Mouse (Mus musculus) cerebellum, adult 9-10 months (tissue): ENCODE data around the gene Romo1.
A peak's percentile ranks its signal among the peaks of the same experiment; 100 is the strongest.
"Not testable (repeated sequence)": the region's sequence is repeated elsewhere in the genome, so short reads cannot be mapped to it uniquely, and the experiment has no call there.

Experiments used
- DNase-seq: peaks from one replicate; pipeline ENCODE4 v3.0.0; 2022

Gene Romo1

DNA sequence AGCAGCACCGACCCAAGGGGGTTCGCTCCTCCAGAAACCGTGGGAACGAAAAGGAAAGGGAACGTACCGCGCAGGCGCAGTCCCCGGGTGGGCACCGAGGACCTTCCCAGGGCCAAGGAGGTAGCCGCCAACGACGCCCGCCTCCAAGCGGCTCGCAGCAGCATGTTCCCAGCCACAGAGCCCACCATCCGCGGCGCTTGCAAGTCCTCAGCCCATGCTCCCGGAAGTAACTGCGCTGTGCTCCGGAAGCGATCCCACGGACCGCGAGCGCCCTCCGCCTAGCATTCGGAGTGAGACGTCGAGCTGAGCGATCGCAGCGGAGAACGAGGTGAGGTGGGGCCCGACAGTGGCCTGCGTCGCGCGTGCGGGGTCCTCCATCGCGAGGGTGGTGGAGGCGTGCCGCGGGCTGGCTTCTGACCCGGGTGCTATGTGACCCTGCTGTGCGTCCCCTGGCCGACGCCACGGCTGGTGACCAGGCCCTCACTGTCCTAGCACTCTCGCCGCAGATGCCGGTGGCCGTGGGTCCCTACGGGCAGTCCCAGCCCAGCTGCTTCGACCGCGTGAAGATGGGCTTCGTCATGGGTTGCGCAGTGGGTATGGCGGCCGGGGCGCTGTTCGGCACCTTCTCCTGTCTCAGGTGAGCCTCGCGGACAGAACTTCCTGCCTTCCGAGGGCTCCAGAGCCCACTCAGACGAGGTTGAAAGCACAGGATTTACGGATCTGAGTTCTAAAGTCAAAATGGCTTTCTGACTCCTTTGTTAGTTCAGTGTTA, at the start of gene Romo1, which contains the start of gene Nfs1:
TSS of gene Romo1 (plus strand) at position 87 of the 772 bp plus-strand sequence.
TSS of gene Nfs1 (minus strand) at position 234 of the 772 bp plus-strand sequence.
- peak; percentile 84 for DNase-seq

DNA sequence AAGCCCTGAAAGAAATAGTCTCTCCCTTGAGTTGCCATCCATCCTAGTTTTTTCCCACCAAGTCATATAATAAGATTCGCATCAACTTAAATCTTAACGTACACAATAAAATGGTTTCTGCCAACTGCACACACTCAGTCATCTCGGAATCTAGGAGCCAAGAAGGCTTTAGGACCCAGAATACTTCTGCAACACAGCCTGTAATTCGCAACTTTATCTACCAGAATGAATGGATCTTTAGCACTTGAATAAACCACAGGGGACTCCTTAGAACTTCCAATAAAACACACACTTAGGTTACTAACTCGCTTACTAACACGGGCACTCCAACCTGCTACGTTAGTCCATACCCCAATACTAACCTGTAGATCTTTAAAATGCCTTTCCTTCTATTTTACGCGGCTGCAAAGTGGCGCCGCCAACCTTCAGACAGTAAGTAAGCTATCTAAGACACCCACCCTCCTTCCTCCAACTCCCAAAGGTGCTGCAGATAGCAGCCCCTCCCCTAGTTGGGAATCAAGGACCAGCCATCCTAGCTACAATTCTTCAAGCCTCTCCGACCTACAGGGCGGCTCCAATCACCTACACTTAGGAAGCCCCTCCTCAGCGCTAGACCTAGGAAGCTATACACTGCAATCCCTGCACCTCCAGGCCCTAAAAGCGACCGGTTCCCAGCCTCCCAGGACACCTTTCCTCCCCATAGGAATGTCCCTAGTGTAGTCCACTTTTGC, 33.0 kb upstream of the Romo1 start:
- DNase-seq: peak; percentile 26

DNA sequence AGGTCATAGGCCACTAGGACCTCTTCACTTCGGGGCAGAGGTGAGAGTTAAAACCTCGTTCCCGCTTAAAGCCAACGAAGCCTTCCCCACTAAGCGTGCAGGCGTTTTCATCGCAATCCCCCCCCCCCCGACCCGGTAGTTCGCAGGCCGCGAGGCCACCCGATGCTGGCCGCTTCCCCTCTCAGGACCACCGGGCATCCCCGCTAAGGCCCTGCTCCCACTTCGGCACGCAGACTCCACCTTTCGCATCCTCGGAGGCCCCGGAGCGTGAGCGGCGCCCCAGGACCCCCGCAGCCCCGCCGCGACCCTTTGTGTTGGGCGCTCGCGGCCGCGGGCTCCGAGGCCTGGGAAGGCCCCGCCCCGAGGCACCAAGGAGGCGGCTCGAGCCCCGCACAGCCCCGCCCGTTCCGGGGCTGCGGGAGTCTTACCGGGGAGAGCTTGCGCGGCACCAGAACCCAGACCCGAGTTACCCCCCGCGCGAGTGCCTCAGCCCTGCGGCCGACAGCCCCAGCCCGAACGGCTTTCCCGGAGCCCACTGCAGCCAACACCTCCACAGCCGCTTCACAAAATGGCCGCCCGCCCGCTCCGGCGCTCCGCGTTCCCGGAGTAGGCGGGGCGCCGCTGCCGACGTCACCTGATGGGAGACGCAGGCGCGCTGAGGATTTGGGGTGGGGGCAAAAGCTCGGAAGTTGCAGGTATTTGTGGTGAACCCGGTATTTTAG, 32.3 kb upstream of the Romo1 start, which contains the start of the genes Cpne1 and Rbm12:
TSS of gene Cpne1 (minus strand) at position 608 of the 722 bp plus-strand sequence.
TSS of gene Rbm12 (minus strand) at position 621 of the 722 bp plus-strand sequence.
- DNase-seq: peak; percentile 88

DNA sequence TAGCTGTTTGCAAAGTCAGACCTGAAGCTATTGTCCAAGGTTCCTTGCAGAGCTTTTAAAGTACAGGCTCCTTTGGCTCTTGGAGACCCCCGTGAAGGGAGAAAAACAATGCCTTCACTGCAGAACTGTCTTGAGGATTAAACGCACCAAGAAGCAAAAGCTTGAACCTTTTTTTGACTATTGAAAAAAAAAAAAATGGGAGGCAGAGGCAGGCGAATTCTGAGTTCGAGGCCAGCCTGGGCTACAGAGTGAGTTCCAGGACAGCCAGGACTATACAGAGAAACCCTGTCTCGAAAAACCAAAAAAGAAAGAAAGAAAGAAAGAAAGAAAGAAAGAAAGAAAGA, 31.8 kb upstream of the Romo1 start:
- DNase-seq: not testable (repeated sequence)

DNA sequence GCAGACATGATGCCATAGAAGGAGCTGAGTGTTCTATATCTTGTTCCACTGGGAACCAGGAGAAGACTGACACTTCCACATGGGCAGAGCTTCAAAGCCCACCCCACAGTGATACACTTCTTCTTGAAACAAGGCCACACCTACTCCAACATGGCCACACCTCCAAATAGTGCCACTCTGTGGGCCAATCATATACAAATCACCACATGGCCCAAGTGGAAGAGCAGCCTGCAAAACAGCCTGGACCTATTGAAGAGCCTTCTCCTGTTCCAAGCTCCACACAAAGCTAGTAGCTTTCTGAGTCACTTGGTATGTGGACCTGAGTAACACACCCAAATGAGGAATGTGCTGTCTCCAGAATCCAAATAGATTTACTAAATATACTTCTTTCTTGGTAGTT, 24.3 kb upstream of the Romo1 start:
- DNase-seq: no peak

DNA sequence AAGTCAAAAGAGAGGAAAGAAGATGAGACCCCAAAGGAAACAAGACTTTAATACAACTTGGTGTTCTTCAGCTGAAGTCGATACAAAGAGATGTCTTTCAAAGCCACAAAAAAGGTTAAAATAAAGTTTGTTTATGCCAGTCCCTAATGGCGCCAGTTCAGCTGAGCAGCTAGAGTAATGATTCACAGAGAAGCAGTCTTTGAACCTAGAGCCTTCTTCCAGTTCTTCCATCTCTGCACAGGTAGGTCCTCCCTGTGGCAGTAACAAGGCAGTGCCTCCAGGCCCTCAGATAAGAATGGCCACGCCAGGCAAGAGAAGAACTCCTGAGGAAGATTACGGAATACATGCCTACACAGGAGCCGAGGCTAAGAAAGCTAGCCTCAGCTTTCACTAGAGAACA, 20.1 kb upstream of the Romo1 start:
- DNase-seq: no peak

DNA sequence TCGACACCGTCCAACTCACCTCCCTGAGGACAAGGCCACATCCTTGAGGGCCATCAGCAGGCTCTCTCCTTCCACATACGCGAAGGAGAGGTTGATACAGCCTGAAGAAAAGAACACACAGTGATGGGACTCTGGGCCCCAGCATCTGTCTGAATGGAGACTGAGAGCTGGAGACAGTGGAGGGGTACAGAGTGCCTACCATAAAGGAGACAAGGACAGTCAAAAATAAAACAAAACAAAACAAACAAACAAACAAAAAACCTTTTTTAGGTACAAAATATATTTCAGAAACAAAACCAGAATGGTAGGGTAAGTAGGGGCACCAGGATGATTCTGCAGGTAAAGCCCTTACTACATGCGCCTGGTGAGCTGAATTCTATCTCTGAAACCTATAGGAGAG, 16.8 kb upstream of the Romo1 start, which contains the start of gene Gm28036:
TSS of gene Gm28036 (minus strand) at position 101 of the 400 bp plus-strand sequence.
- no peak for DNase-seq

DNA sequence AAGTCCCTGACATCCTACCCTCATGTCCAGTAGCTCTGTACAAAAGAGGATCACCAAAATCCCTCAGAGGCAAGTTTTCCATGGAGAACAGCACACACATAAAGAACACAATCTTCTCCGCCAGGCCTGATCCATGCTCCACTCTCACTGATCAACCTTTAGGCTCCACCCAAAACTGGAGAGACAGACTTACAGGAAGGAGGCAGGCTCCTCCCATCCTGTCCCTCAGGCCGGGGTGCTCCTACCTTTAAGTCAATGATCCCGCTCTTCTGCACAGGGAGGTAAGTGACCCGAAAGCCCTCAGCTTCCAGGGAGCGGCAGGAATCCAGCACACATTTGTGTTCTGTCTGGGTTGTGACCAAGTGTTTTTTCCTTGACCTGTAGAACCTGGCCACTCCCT, 9.7 kb upstream of the Romo1 start:
- no peak for DNase-seq

DNA sequence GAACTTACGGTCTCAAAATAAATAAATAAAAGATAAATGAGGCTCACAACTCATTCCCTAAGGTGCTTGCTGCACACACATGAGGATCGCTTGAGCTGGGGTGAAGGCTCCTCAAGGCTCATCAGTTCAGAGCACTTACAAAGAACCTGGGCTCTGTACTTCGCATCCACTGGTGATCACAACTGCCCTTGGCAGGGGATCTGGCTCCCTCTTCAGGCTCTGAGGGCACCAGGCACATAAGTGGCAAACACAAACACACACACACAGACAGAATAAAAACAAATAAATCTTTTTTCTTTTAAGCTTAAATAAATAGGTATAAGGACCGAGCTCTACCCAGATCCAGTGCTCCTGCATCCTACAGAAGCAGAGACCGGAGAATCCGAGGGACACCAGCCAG, 8.1 kb upstream of the Romo1 start:
- DNase-seq: no peak

DNA sequence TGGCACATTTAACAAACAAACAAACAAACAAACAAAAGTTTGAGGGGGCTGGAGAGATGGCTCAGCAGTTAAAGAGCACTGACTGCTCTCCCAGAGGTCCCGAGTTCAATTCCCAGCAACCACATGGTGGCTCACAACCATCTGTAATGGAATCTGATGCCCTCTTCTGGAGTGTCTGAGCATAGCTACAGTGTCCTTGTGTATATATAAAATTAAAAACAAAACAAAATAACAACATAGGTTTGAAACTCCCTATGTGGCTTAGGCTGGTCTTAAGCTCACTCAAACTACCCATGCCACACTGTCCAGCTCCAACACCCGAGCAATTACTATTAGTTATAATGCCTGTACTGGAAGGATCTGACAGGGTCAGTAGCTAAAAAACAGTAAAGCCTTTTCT, 1.0 kb upstream of the Romo1 start:
- DNase-seq: no peak

DNA sequence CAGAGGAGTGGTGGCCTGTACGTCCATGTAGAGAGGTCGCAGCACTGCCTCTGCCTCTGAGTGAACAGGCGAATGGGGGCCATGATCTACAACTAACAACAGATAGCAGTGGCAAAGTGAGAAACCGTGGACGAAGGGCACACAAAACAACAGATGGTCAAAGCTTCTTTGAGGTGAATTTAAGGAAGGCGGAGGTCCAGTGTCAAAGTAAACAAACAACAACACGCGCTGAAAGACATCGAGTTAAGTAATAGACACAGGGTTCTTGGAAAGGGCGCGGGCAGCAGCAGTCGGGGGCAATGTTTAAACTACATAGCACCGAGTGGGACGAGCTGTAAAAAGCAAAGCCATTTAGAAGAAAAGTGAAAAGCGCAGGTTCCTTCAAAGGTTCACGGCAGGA, 472 bp upstream of the Romo1 start:
- peak; percentile 24 for DNase-seq

DNA sequence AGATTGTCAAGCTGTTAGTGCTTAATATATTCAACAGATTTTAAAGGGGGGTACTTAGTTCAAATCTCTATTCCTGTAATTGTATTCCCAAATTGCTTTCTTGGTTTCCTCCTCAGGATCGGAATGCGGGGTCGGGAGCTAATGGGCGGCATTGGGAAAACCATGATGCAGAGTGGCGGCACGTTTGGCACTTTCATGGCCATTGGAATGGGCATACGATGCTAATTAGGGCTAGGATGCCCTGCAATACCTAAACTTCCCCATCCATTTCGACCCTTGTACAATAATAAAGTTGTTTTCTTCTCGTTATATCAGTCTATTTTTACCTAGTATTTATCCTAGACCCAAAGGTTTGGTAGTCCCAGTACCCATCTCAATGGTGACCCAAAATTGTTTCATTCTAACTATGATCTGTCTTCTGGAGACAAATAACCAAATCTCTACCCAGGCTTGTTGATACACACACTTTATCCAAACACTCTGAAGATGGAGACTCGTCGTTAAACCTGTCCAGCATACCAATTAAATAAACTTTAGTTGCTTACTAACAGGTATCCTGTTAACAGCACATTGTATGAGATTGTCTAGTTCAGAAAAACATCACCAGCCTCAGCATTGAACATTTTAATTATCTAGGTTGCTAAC, 1.8 kb downstream of the Romo1 start:
- no peak for DNase-seq

DNA sequence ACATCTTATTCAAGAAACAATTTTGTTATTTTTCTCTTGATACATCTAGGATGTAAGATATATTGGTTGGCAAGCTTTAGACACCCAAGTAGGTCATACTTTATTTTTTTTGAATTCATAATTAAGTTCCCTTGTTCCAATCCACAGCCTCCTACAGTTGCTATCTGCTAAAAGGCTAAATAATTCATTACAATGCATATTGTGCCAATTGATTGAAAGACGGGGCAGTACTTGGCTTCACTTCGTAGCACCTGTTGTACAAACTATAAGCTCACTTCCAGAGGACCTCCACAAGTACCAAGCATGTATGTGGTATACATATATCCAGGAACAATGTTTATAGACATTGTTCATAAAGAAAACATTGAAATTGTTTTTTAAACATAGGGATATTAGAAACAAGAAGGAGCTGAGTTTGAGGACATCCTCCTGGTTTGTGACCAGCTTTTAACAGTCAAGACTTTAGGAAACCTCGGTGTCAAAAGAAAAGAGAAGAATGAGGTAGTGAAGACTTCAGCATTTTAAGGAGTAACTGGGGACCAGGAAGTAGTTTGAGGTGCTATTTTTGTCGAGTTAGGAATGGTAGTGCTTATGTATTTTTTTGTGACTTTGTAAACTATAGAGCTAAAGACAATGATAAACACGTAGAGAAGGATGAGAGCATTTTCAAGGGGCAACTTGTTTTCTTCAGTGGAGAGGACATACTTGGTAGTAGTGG, 2.6 kb downstream of the Romo1 start:
- DNase-seq: no peak

DNA sequence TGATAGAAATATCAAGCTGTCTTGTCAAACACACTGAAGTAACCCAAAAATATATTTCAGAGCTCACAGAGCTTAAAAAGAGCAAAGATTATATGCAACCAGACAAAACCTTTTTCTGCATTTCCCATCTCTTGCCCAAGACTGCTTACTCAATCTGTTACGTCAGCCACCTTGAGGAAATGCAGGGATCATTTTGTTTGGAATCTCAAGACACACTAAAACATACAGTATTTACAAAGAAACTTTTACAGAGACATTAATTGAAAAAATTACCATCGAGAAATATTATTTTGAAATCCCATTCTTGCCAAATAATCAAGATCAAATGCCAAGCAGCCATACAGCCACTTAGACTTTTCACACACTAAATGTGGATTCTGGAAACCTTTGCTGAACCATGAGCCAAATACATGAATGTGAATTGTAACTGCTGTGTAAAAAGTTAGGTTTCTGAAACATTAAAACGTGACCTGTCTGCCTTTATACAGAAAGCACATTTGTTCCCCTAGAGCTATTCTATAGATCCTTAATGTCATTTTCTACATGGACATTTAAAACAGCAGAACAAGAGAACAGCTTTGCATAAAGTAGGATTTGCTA, 3.6 kb downstream of the Romo1 start:
- no peak for DNase-seq

DNA sequence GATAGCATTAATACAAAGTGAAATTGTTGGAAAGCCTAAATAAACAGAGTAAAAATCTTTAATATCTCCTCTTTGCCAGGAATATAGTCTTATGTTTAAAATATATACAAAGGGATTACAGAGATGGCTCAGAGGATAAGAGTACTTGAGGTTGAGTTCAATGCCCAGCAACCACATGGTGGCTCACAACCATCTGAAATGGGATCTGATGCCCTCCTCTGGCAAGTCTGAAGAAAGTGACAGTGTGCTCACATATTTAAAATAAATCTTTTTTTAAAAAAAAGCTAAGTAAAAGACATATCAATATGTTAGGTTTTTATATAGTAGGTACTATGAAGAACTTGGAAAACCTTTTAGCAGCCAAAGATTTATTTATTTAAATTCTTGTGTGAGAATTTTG, 7.7 kb downstream of the Romo1 start:
- DNase-seq: no peak

DNA sequence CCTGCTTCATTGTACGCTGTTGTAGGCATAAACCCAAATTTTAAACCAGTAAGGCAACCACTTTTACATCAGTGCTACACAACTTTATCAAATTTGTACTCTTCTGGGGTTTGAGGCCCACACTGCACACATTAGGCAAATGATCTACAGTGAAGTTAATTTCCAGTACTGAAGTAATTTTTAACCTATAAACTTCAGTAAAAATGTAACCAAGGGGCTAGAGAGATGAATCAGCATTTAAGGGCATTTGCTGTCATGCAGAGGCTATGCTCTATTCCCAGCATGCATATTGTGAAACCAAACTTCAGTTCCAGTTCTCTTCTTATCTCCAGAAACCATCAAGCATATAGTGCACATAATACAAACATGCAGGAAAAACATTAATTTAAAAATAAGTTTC, 21.6 kb downstream of the Romo1 start:
- DNase-seq: no peak

DNA sequence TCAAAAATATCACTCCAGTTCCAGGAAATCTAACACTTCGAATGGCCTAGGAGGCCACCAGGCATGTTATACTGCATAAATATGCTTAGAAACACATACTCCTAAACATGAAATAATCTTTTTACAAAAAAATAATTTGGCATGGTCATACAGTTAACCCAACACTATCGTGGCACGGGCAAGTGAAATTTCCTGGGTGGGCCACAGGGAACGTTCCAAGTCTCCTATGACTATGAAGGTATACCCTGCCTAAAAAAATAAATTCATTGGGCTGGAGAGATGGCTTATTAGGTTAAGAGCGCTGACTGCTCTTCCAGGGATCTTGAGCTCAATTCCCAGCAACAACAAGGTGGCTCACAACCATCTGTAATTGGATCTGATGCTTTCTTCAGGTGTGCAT, 22.7 kb downstream of the Romo1 start:
- no peak for DNase-seq

DNA sequence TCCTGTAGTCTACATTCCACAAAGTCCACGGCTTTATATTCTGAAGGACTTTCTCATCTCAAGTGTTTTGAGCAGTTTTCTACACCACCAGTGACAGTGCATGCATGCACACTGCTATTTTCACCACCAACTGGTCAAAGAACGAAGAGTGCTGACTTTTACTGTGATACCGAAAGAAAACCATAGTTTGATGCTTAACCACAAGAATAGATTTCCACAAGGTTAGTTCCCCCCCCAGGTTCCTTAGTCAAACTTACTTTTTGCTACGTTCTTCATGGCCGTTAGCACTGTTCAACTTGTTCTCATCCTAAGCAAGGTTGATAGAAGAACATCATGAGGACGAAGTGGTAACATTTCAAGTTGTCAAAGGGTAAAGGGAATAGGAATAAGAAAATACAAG, 33.2 kb downstream of the Romo1 start:
- DNase-seq: no peak

DNA sequence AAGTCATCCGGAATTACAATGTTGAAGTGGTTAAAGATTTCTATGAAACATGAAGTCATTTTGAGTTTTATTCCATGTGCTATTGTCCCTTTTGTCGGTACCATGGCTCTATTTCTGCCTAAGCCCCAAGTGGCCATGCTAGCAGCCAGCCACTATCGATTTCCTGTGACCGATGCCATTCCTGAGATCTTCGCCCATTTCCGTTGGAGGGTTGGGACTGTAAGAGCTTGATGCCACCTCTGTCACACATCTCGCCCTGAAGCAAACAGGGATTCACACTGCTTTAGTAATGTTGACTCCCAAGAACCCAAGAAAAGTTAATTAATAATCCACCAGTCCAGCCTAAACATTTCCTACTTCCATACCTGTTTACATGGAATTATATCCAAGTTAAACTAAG, 33.8 kb downstream of the Romo1 start:
- DNase-seq: no peak

DNA sequence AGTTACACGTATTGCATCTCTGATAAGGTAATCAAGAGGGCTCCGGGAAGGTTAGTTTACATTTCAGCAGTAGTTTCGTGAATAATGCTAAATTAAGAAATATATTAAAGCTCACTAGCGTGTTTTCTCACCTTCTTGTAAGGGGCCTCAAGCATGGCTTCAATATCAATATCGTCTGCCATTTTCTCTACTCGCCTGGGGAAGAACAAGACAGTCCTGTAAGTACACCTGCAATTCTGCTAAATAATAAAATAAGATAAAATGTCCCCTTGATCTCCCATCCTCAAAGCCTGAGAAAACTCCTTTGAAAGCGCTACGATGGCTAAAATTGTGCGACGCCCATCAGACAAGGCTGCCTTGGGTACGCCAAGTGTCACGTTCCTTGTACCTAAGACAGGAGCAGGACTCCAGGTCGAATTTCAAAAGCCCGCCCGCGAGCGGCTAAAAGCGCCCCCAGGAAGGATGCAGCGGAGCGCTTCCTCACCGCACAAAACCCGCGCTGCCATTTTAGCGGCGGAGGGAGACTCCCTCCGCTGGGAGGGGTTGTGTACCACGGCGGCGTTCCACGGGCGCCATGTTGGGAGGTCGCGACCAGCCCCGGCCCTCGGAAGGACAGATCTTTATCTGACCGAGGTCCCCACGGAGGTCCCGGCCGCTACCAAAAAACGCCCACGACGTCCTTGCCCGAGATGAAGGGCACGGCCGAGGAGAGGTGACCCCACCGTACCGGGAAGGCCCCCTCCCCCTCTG, 35.4 kb downstream of the Romo1 start:
- DNase-seq: peak; percentile 72

DNA sequence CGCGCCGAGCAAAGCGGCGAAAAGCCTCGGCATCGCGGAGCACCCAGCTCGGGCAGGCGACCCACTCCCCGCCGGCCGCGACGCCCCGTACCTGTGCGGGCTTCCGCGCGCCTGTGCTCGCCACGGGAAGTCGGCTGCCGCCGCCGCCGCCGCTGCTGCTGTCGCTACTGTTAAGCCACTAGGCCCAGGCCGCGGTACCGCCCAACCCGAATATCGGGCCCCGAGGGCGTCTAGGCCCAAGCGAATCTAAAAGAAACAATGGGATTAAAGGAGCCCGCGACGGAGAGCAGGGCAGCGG, 35.9 kb downstream of the Romo1 start:
- DNase-seq: no peak
